Mouse (Mus musculus): ENCODE results near the gene Fbxw16.
"Not testable (repeated sequence)": the region's sequence is repeated elsewhere in the genome, so short reads cannot be mapped to it uniquely, and the experiment has no call there.

The Fbxw16 gene

DNA sequence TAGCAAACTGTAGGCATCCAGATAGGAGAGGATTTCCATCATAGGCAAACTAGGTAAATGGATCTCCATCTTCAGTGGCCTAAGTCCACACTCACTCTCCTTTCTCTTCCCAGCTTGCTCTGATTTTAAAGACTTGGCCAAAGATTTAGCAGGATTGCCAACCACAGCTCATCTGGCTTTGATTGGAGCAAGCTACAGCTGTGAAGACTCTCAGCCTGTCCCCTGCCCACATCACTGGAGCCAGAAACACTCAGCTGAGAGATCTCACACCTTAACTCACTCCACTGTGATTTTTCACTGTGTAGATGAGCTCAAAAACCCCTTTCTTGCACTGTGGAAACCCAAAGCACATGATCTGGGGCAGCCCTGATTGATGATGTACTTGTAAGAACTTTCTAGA, at the start of gene Fbxw16:
Gene Fbxw16 (minus strand): TSS at position 101 of the 400 bp plus-strand sequence.
- DNase-seq (ENCODE audit: low read depth) = no peak

- not testable (repeated sequence) for DNase-seq (ENCODE audit: low read depth)
These were observed 46.8 kb upstream of the Fbxw16 start, which contains the start of gene Fbxw19 for GRCm38 (mm10) chr9:109495775-109496174. Gene Fbxw19, minus strand, starts transcription at chr9:109495875.

DNA sequence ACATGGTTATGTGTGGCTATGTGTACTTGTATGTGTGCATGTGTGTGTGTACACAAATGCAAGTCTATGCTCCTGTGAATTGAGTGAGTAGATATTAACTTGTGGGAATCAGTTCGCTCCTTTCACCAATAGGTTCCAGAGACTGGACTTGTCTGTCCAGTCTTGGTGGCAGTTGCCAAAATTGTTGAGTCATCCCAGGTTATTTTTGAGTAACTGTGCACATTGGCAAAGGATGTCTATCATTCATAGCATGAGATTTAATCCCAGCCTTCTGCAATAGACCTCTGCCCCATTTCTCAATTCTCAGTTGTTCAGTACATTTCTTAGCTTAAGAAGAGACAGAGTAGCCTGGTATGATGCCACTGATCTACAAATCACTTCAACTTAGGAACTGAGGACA, 16.0 kb downstream of the Fbxw16 start:
- DNase-seq (ENCODE audit: low read depth) = no peak

DNA sequence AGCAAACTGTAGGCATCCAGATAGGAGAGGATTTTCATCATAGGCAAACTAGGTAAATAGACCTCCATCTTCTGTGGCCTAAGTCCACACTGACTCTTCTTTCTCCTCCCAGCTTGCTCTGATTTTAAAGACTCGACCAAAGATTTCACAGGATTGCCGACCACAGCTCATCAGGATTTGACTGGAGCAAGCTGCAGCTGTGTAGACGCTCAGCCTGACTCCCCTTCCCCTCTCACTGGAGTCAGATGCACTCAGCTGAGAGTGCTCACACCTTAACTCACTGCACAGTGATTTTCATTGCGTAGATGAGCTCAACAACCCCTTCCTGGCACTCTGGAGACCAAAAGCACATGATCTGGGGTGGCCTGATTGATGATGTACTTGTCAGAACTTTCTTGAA, 44.7 kb downstream of the Fbxw16 start, which contains the start of gene Fbxw22:
Gene Fbxw22 (minus strand): TSS at position 101 of the 400 bp plus-strand sequence.
- not testable (repeated sequence) for DNase-seq (ENCODE audit: low read depth)

All from c-Kit-positive CD71-negative TER-119-negative erythroid progenitor cells, embryonic 14.5 days (primary cell).